Mouse (Mus musculus): ENCODE results near the gene 1700040F15Rik.
"Not testable (repeated sequence)": the region's sequence is repeated elsewhere in the genome, so short reads cannot be mapped to it uniquely, and the experiment has no call there.

1700040F15Rik gene

GRCm38 (mm10) chrY:61101947-61102346, at the start of gene 1700040F15Rik:
Gene 1700040F15Rik (plus strand): TSS chrY:61102247.
- not testable (repeated sequence) for DNase-seq (ENCODE audit: low read depth)

All from 416B (cell line).